Mouse (Mus musculus) liver, embryonic 16.5 days (tissue): ENCODE measurements around the gene Col4a1. TPM values are rescaled to one million over a fixed set of nuclear protein-coding genes. Genes with fewer than 3 reads are reported as not detected.

Experiments
- ATAC-seq: fragments of 200-750 bp; cut with Nextera tagmentation; 2 replicates; pipeline ENCODE4 v1.8.0; 2017; ENCODE audit warnings: low read depth, mild to moderate bottlenecking, moderate number of reproducible peaks, moderate library complexity
- H3K27ac ChIP-seq: fragments of 300-500 bp; sonication (generic); 2 replicates; pipeline ENCODE4 v1.5.1; 2014; ENCODE audit warnings: mild to moderate bottlenecking, low read length
- H3K27me3 ChIP-seq: fragments of 300-500 bp; sonication (generic); 2 replicates; pipeline ENCODE4 v1.6.1; 2014; ENCODE audit warnings: low read depth, low read length, mixed read lengths; ENCODE audit not compliant: control insufficient read depth, insufficient read depth
- H3K36me3 ChIP-seq: fragments of 300-500 bp; sonication (generic); 2 replicates; pipeline ENCODE4 v1.6.1; 2014; ENCODE audit warnings: mild to moderate bottlenecking; ENCODE audit not compliant: control insufficient read depth, insufficient read depth
- H3K4me1 ChIP-seq: fragments of 300-500 bp; sonication (generic); 2 replicates; pipeline ENCODE4 v1.6.1; 2014; ENCODE audit warnings: low read depth, low read length, mixed read lengths; ENCODE audit not compliant: control insufficient read depth
- H3K4me2 ChIP-seq: fragments of 300-500 bp; sonication (generic); 2 replicates; pipeline ENCODE4 v1.6.1; 2014; ENCODE audit warnings: low read depth, low read length, mixed read lengths
- H3K4me3 ChIP-seq: fragments of 300-500 bp; sonication (generic); 2 replicates; pipeline ENCODE4 v1.5.1; 2014; ENCODE audit warnings: low read depth, mild to moderate bottlenecking, low read length
- H3K9ac ChIP-seq: fragments of 300-500 bp; sonication (generic); 2 replicates; pipeline ENCODE4 v1.6.1; 2014; ENCODE audit warnings: low read depth, low read length
- H3K9me3 ChIP-seq: fragments of 300-500 bp; sonication (generic); replicated peaks from 2 replicates; pipeline ENCODE4 v1.6.1; 2016; ENCODE audit warnings: low read length; ENCODE audit not compliant: control insufficient read depth
- WGBS: fragments of 180-500 bp; shearing (Covaris S2); extraction: QIAGEN DNeasy Blood & Tissue Kit; methylation state at CpG from one replicate; pipeline ENCODE4 v1.1.7; 2014; ENCODE audit not compliant: insufficient replicate concordance; 5-methylcytosine and 5-hydroxymethylcytosine counted together
- polyA plus RNA-seq: library from polyadenylated mRNA; unstranded; fragments of >200 nt; fragmentation: Nextera tagmentation; extraction: Ambion mirVana; gene quantifications from 2 replicates; pipeline ENCODE4 v1.2.1, GENCODE M21; 2015

Col4a1 gene
- polyA plus RNA-seq, 1 experiment from 2014 or later = 25.7 TPM

DNA sequence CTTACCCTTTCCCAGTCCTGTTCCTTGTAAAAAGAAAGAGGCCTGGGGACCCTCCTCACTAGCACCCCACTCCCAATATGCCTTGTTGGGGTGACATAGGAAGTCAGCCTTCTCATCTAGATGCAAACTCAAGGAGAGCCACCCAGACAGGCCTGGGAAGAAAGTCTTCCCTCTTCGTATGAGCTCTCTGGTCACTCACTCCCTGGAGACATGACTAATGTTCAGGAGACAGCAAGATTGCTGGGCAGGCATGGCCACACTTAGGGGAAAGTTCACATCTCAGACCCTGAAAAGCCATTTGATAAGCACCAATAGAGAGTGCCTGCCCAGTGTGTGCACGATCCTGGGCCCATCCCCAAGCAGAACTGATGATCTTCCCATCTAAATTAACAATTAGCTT, 2.6 kb downstream of the Col4a1 start:
- Histone ChIP-seq H3K27ac (no peak overlapping the region), H3K4me1 (no peaks in the 10 kb centered on the region; the same call in 1 of the 2 replicates), H3K36me3 (no peaks in the 10 kb centered on the region), H3K4me3 (no peak overlapping the region), H3K27me3 (peaks cover 40% of the 10 kb centered on the region), H3K9me3 (no peaks in the 10 kb centered on the region), H3K9ac (no peak overlapping the region), H3K4me2 (no peak overlapping the region)
- WGBS = 46% methylated on average over 2 of the region's 2 CpGs
- no peak for ATAC-seq

DNA sequence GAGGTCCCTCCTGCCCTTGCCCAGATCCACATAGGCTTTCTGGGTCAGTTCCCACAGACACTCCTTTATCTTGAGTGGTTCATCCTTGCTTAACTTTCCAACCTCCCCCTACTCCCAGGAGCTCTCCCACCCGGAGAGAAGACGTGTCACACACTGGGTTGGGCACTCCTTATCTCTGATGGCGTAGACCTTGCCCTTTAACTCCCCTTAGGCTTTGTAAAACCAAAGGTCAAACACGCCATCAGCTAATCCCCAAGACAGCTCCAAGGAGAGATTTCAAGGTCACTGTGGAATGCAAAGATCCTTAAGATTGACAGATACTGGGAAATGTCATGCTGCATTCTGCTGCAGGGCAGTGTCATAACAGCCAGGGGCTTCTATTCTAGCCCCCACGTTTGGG, 3.4 kb downstream of the Col4a1 start:
- no peak overlapping the region for H3K9ac ChIP-seq
- H3K27me3 ChIP-seq = peaks cover 32% of the 10 kb centered on the region
- H3K4me2 ChIP-seq = no peak overlapping the region
- H3K9me3 ChIP-seq = no peaks in the 10 kb centered on the region
- 35% methylated on average over 5 of the region's 5 CpGs for WGBS
- no peak overlapping the region for H3K4me3 ChIP-seq
- no peaks in the 10 kb centered on the region; the same call in 1 of the 2 replicates for H3K4me1 ChIP-seq
- H3K27ac ChIP-seq = no peak overlapping the region
- ATAC-seq = no peak
- H3K36me3 ChIP-seq = no peaks in the 10 kb centered on the region

DNA sequence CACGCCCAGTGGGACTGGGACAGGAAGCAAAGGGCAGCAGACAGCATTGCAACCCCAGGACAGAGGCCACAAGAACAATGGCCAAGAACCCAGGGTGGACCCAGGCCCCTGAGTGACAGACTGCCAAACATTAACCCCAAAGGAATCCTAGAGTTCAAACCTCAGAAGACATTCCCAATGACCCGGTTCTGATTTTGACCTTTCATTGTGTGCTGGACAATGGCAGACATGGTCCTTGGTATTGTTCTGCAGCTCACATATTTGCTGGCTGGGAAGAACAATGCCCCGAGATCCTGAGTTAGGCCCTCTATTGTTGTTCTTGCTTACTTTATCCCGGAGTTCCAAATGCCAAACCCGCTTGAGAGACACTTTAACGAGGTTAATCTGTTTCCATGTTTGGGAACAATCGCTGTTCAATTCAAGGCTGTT, 4.0 kb downstream of the Col4a1 start:
- Histone ChIP-seq H3K4me1 (no peaks in the 10 kb centered on the region; the same call in 1 of the 2 replicates), H3K27ac (no peak overlapping the region), H3K9me3 (no peaks in the 10 kb centered on the region), H3K4me2 (no peak overlapping the region), H3K27me3 (peaks cover 26% of the 10 kb centered on the region), H3K4me3 (no peak overlapping the region), H3K36me3 (no peaks in the 10 kb centered on the region), H3K9ac (no peak overlapping the region)
- 38% methylated on average over 7 of the region's 7 CpGs for WGBS
- ATAC-seq = no peak

DNA sequence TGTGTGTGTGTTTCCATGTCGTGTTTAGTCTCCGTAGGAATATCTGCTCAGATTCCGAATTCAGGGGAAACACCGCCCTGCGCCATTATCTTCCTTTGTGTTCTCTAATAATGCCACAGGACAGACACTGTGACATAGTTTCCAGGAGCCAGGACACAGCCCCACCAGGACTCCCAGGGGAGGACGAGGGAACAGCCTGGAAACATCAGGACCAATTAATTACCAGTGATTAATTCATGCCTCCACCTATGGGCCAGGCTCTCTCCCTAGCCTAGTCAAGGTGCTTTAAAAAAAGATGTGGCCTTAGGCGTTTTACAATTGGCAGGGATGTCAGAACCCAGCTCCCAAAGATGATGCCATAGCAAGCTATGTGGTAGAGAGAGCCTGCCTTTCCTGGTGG, 5.2 kb downstream of the Col4a1 start:
- Histone ChIP-seq H3K27me3 (peaks cover 14% of the 10 kb centered on the region), H3K4me1 (no peaks in the 10 kb centered on the region; the same call in 1 of the 2 replicates), H3K4me2 (no peak overlapping the region), H3K9ac (no peak overlapping the region), H3K4me3 (no peak overlapping the region), H3K9me3 (no peaks in the 10 kb centered on the region), H3K27ac (no peak overlapping the region), H3K36me3 (no peaks in the 10 kb centered on the region)
- WGBS = 61% methylated on average over 7 of the region's 7 CpGs
- no peak for ATAC-seq

DNA sequence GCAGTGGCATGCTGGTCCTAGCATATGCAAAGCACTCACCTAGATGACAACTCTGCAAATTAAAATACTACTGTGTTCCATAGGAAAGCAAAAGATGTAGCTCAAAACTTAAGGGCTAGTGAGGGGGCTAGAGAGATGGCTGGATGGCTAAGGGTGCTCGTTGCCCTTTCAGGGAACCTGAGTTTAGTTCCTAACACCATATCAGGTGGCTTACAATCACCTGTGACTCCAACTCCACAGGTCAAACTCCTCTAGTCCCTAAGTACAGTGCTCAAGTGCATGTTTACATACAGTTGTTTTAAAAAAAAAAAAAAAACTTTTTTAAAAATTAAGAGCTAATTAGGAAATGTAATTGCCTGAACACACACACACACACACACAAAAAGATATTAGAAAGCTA, 7.1 kb downstream of the Col4a1 start:
- no peak overlapping the region for H3K4me3 ChIP-seq
- no peak overlapping the region for H3K4me2 ChIP-seq
- H3K36me3 ChIP-seq = no peaks in the 10 kb centered on the region
- H3K9ac ChIP-seq = no peak overlapping the region
- H3K27ac ChIP-seq = no peak overlapping the region
- no peaks in the 10 kb centered on the region for H3K9me3 ChIP-seq
- no peaks in the 10 kb centered on the region; the same call in 1 of the 2 replicates for H3K4me1 ChIP-seq
- 39% methylated on average over 1 of the region's 1 CpGs for WGBS
- peak; percentile 63; the same call in 1 of the 2 replicates for ATAC-seq
- no peaks in the 10 kb centered on the region for H3K27me3 ChIP-seq

DNA sequence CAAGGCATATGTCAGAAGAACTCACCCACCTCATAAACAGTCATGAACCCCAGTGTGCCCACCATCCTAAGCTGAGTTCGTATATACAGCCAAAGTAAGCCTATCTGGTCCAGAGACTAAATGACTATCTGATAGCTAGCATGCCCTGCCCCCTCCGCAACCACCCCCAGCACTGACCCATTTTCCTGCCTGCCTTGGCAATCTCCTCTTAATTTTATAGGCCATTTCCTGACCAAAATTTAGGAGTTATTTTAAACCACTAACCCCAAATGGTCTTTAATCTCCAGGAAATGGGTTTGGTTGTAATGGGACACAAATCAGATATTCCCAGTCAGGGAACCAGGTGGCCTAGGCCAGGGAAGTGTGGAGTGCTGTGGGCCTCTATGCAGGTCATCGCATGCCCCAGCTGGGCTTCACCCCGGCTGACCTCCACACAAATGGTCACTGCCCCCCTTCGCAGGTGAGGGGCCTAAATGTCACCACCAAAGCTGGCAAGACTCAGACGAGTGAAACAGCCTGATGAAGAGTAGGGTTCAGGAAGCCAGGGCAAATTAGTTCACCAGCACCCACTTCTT, 8.5 kb downstream of the Col4a1 start:
- Histone ChIP-seq H3K9ac (no peak overlapping the region), H3K4me3 (no peak overlapping the region), H3K4me2 (no peak overlapping the region), H3K27me3 (no peaks in the 10 kb centered on the region), H3K27ac (no peak overlapping the region), H3K9me3 (no peaks in the 10 kb centered on the region), H3K4me1 (no peaks in the 10 kb centered on the region; the same call in 1 of the 2 replicates), H3K36me3 (no peaks in the 10 kb centered on the region)
- no peak for ATAC-seq
- WGBS = 58% methylated on average over 6 of the region's 6 CpGs

DNA sequence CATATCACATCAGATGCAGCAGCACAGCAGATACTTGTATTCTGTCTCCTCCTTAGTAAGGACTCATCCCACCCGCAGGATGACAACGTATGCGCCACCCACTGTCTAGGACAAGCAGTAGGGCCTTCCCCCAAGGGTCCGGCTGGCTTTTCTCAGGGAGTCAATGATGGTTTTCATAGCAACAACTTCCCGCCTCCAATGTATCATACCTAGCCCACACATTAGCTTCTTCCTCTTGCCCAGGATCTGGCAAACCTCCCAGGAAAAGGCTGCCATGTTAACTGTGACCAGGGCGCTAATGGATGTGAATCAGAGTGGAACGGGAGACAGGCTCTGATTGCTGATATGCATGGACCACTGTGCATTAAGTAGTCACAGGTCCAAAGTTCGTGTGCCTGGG, 12.2 kb downstream of the Col4a1 start:
- WGBS = 69% methylated on average over 8 of the region's 8 CpGs
- Histone ChIP-seq H3K27me3 (no peaks in the 10 kb centered on the region), H3K4me3 (no peak overlapping the region), H3K4me2 (no peak overlapping the region), H3K4me1 (no peaks in the 10 kb centered on the region; the same call in 1 of the 2 replicates), H3K36me3 (no peaks in the 10 kb centered on the region), H3K9ac (no peak overlapping the region), H3K9me3 (no peaks in the 10 kb centered on the region), H3K27ac (no peak overlapping the region)
- no peak for ATAC-seq

DNA sequence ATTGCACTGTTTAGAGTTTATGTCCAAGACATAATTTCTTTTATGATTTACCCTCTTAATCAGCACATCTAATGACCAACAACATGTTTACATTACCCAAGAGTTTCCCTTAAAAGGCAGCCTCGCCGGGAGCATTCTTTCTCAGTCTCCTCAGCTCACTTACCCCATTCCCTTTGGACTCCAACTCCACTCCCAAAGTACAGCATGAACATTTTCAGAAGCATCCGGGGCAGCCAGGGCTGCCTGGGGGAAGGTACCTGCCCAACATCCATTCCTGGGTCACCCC, 13.4 kb downstream of the Col4a1 start:
- Histone ChIP-seq H3K4me1 (no peaks in the 10 kb centered on the region), H3K27me3 (no peaks in the 10 kb centered on the region), H3K9ac (no peak overlapping the region), H3K36me3 (no peaks in the 10 kb centered on the region), H3K27ac (no peak overlapping the region), H3K9me3 (no peaks in the 10 kb centered on the region), H3K4me3 (no peak overlapping the region), H3K4me2 (no peak overlapping the region)
- WGBS = 54% methylated on average over 3 of the region's 3 CpGs
- no peak for ATAC-seq

DNA sequence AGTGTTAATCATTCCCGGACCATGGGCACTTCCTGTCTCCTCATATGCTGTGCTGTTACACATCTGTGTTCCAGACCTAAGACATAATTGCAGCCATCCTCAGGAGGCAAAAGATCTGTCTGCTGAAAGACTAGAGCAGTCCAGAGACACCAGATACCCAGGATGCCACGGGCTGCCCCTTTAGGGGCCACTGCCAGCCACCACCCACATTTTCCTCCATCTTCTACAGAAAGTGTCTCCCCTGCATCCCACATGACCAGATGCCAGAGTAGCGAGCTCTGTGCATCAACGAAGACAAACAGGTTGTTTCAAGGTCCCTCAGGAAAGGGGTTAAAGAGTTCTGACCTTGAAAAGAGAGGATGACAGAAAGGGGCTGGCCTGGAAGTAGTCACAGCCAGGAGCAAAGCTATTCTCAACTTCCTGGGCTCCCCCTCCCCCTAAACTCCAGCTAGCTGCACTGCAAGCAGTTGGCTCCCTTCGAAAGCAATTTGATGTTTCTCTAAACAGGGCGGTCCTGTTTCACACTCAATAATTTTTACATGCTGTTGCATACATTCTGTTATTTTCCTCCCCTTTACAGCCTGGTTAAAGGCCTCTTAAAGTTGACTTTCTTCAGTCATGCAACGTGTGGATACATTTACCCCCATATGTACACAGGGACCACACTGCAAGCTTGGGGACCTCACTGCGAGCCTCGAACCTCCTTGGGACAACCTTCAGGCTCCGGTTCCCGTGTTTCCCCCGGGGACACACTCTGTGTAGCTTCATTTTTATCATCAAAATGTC, 13.9 kb downstream of the Col4a1 start:
- no peaks in the 10 kb centered on the region for H3K4me1 ChIP-seq
- H3K9me3 ChIP-seq = no peaks in the 10 kb centered on the region
- H3K27me3 ChIP-seq = no peaks in the 10 kb centered on the region
- ATAC-seq = no peak
- H3K27ac ChIP-seq = 0 out of 2 replicates have a peak overlapping the region, but pooled peaks have one; percentile 22
- H3K4me3 ChIP-seq = no peak overlapping the region
- H3K4me2 ChIP-seq = no peak overlapping the region
- H3K36me3 ChIP-seq = no peaks in the 10 kb centered on the region
- 46% methylated on average over 12 of the region's 12 CpGs for WGBS
- no peak overlapping the region for H3K9ac ChIP-seq
